Mouse (Mus musculus): ENCODE results near the gene Mrvi1. TPM values are rescaled to one million over a fixed set of nuclear protein-coding genes. Genes with fewer than 3 reads are reported as not detected.

Gene Mrvi1
- polyA plus RNA-seq, 1 experiment, result 1.2 TPM

GRCm38 (mm10) chr7:110854519-110854918, 127.7 kb downstream of the Mrvi1 start:
- H3K4me2 ChIP-seq (ENCODE audit: low read depth), result no peak overlapping the region
- no peak for TF ChIP-seq USF1 (IDR thresholded peaks at IDR 0.05; ENCODE audit: low read depth)
- TF ChIP-seq TCF12 (IDR thresholded peaks at IDR 0.05; ENCODE audit: insufficient read depth, poor library complexity, severe bottlenecking), result no peak
- no peak for TF ChIP-seq MYOG (IDR thresholded peaks at IDR 0.05; ENCODE audit: control insufficient read depth in 1 of 3, insufficient read depth in 1 of 3, insufficient read length in 2 of 3, low read depth in 2 of 3)
- TF ChIP-seq E2F4 (IDR thresholded peaks at IDR 0.05; ENCODE audit: insufficient read depth), result no peak
- no peak for TF ChIP-seq TCF3 (IDR thresholded peaks at IDR 0.05; ENCODE audit: insufficient read length, low read depth)
- TF ChIP-seq POLR2AphosphoS2 (IDR thresholded peaks at IDR 0.05; ENCODE audit: insufficient read length, low read depth), result no peak
- no peak for TF ChIP-seq MAX (IDR thresholded peaks at IDR 0.05; ENCODE audit: low read depth)
- H3K36me3 ChIP-seq (ENCODE audit: control insufficient read depth, insufficient read depth), result no peaks in the 10 kb centered on the region
- no peak overlapping the region for H3K4me3 ChIP-seq
- H3ac ChIP-seq (ENCODE audit: control insufficient read depth, insufficient read length), result no peak overlapping the region
- peaks cover 7% of the 10 kb centered on the region for H3K27me3 ChIP-seq (ENCODE audit: control insufficient read depth, insufficient read depth, insufficient read length)
- H3K79me2 ChIP-seq (ENCODE audit: control insufficient read depth, insufficient read depth), result no peaks in the 10 kb centered on the region

GRCm38 (mm10) chr7:110853611-110854010, 128.7 kb downstream of the Mrvi1 start:
- Histone ChIP-seq H3K27me3 (ENCODE audit: control insufficient read depth, insufficient read depth, insufficient read length) (peaks cover 7% of the 10 kb centered on the region), H3K79me2 (ENCODE audit: control insufficient read depth, insufficient read depth) (no peaks in the 10 kb centered on the region), H3K4me3 (no peak overlapping the region), H3ac (ENCODE audit: control insufficient read depth, insufficient read length) (no peak overlapping the region), H3K36me3 (ENCODE audit: control insufficient read depth, insufficient read depth) (no peaks in the 10 kb centered on the region), H3K4me2 (ENCODE audit: low read depth) (no peak overlapping the region)
- TF ChIP-seq SRF (IDR thresholded peaks at IDR 0.05; ENCODE audit: control insufficient read depth, insufficient read length, low read depth) (no peak), MYOD1 (IDR thresholded peaks at IDR 0.05; ENCODE audit: control insufficient read depth in 1 of 3, insufficient read length in 2 of 3, low read depth in 2 of 3) (peak in 1 of 3 experiments; percentile 6)

- H3K4me2 ChIP-seq (ENCODE audit: low read depth), result no peak overlapping the region
- TF ChIP-seq CEBPB (IDR thresholded peaks at IDR 0.05; ENCODE audit: insufficient read depth, poor library complexity, severe bottlenecking), result no peak
- TF ChIP-seq MYOD1 (IDR thresholded peaks at IDR 0.05; ENCODE audit: control insufficient read depth in 1 of 3, insufficient read length in 2 of 3, low read depth in 2 of 3), result no peak
- no peak for TF ChIP-seq USF1 (IDR thresholded peaks at IDR 0.05; ENCODE audit: low read depth)
- no peak for TF ChIP-seq TCF12 (IDR thresholded peaks at IDR 0.05; ENCODE audit: insufficient read depth, poor library complexity, severe bottlenecking)
- no peak for TF ChIP-seq REST (IDR thresholded peaks at IDR 0.05; ENCODE audit: insufficient read depth, insufficient read length)
- TF ChIP-seq POLR2A (IDR thresholded peaks at IDR 0.05; ENCODE audit: insufficient read length, low read depth), result no peak
- no peak for TF ChIP-seq POLR2AphosphoS2 (IDR thresholded peaks at IDR 0.05; ENCODE audit: insufficient read length, low read depth)
- TF ChIP-seq E2F4 (IDR thresholded peaks at IDR 0.05; ENCODE audit: insufficient read depth), result no peak
- TF ChIP-seq MYOG (IDR thresholded peaks at IDR 0.05; ENCODE audit: control insufficient read depth in 1 of 3, insufficient read depth in 1 of 3, insufficient read length in 2 of 3, low read depth in 2 of 3), result no peak
- TF ChIP-seq SRF (IDR thresholded peaks at IDR 0.05; ENCODE audit: control insufficient read depth, insufficient read length, low read depth), result no peak
- no peak for TF ChIP-seq MAX (IDR thresholded peaks at IDR 0.05; ENCODE audit: low read depth)
- H3ac ChIP-seq (ENCODE audit: control insufficient read depth, insufficient read length), result no peak overlapping the region
- no peaks in the 10 kb centered on the region for H3K79me2 ChIP-seq (ENCODE audit: control insufficient read depth, insufficient read depth)
- H3K27me3 ChIP-seq (ENCODE audit: control insufficient read depth, insufficient read depth, insufficient read length), result peaks cover 7% of the 10 kb centered on the region
- H3K36me3 ChIP-seq (ENCODE audit: control insufficient read depth, insufficient read depth), result no peaks in the 10 kb centered on the region
- no peak overlapping the region for H3K4me3 ChIP-seq
Observed at GRCm38 (mm10) chr7:110851541-110852203, 130.6 kb downstream of the Mrvi1 start.

GRCm38 (mm10) chr7:110848371-110848770, 133.9 kb downstream of the Mrvi1 start:
- TF ChIP-seq SRF (IDR thresholded peaks at IDR 0.05; ENCODE audit: control insufficient read depth, insufficient read length, low read depth), result no peak
- 0 out of 2 replicates have a peak, but pooled peaks have one; percentile 24 for TF ChIP-seq CEBPB (IDR thresholded peaks at IDR 0.05; ENCODE audit: insufficient read depth, poor library complexity, severe bottlenecking)
- H3K4me2 ChIP-seq (ENCODE audit: low read depth), result no peak overlapping the region
- H3ac ChIP-seq (ENCODE audit: control insufficient read depth, insufficient read length), result no peak overlapping the region
- no peak overlapping the region for H3K4me3 ChIP-seq
- peaks cover under 1% of the 10 kb centered on the region for H3K79me2 ChIP-seq (ENCODE audit: control insufficient read depth, insufficient read depth)
- peaks cover 7% of the 10 kb centered on the region for H3K27me3 ChIP-seq (ENCODE audit: control insufficient read depth, insufficient read depth, insufficient read length)
- no peaks in the 10 kb centered on the region for H3K36me3 ChIP-seq (ENCODE audit: control insufficient read depth, insufficient read depth)

- Histone ChIP-seq H3K27me3 (ENCODE audit: control insufficient read depth, insufficient read depth, insufficient read length) (peaks cover 7% of the 10 kb centered on the region), H3ac (ENCODE audit: control insufficient read depth, insufficient read length) (no peak overlapping the region), H3K4me3 (no peak overlapping the region), H3K36me3 (ENCODE audit: control insufficient read depth, insufficient read depth) (no peaks in the 10 kb centered on the region), H3K4me2 (ENCODE audit: low read depth) (no peak overlapping the region), H3K79me2 (ENCODE audit: control insufficient read depth, insufficient read depth) (peaks cover 9% of the 10 kb centered on the region)
- TF ChIP-seq SRF (IDR thresholded peaks at IDR 0.05; ENCODE audit: control insufficient read depth, insufficient read length, low read depth) (no peak), MAX (IDR thresholded peaks at IDR 0.05; ENCODE audit: low read depth) (no peak), MYOG (IDR thresholded peaks at IDR 0.05; ENCODE audit: control insufficient read depth in 1 of 3, insufficient read depth in 1 of 3, insufficient read length in 2 of 3, low read depth in 2 of 3) (no peak), USF1 (IDR thresholded peaks at IDR 0.05; ENCODE audit: low read depth) (no peak), POLR2A (IDR thresholded peaks at IDR 0.05; ENCODE audit: insufficient read length, low read depth) (no peak), CEBPB (IDR thresholded peaks at IDR 0.05; ENCODE audit: insufficient read depth, poor library complexity, severe bottlenecking) (no peak), POLR2AphosphoS2 (IDR thresholded peaks at IDR 0.05; ENCODE audit: insufficient read length, low read depth) (no peak)
Observed at GRCm38 (mm10) chr7:110847321-110847720, 134.9 kb downstream of the Mrvi1 start.
